In genomic region chr3:66398214-66399150, GRCm38 (mm10) we compare ENCODE assay signal across 10 mouse cellular contexts.
DNase-seq lines count a peak whose midpoint lies in the region; ATAC-seq lines count a peak whose summit lies in the region.
"Had no signal": no experiment of that assay in that cellular context is flagged by ENCODE, and none has a peak within 500 bp of the region (broad histone marks: within the 10 kb centered on the region; RNA-seq: fewer than 3 reads in every experiment).

No protein-coding gene starts in this region.

- H3K9me3 ChIP-seq in midbrain, embryonic 11.5 days (ENCODE audit: control insufficient read depth, low read length): no peaks in the 10 kb centered on the region
- H3K9me3 ChIP-seq in midbrain, embryonic 13.5 days: no peaks in the 10 kb centered on the region
- no peaks in the 10 kb centered on the region for H3K9me3 ChIP-seq in hindbrain, embryonic 14.5 days (ENCODE audit: control insufficient read depth, low read length)
- H3K9me3 ChIP-seq in intestine, embryonic 16.5 days (ENCODE audit: control insufficient read depth, low read length): no peaks in the 10 kb centered on the region
- H3K9me3 ChIP-seq: embryonic facial prominence, embryonic 15.5 days; limb, embryonic 12.5 days had no signal

- H3K36me3 ChIP-seq in midbrain, embryonic 11.5 days (ENCODE audit: control insufficient read depth, insufficient read depth, low read length): no peaks in the 10 kb centered on the region
- H3K36me3 ChIP-seq in midbrain, embryonic 13.5 days: no peaks in the 10 kb centered on the region
- no peaks in the 10 kb centered on the region for H3K36me3 ChIP-seq in hindbrain, embryonic 14.5 days (replicated peaks; ENCODE audit: control insufficient read depth, insufficient read depth)
- H3K36me3 ChIP-seq in intestine, embryonic 16.5 days (ENCODE audit: control insufficient read depth, insufficient read depth, low read length): no peaks in the 10 kb centered on the region
- H3K36me3 ChIP-seq: embryonic facial prominence, embryonic 15.5 days; limb, embryonic 12.5 days had no signal

- ATAC-seq in cerebellum, adult (ENCODE audit: insufficient number of reproducible peaks, low FRiP score, low TSS enrichment): peak; percentile 43
- ATAC-seq in midbrain, embryonic 11.5 days (ENCODE audit: low FRiP score): no peak
- ATAC-seq in midbrain, embryonic 13.5 days: no peak
- ATAC-seq in hindbrain, embryonic 14.5 days (ENCODE audit: low FRiP score): peak; percentile 40; the same call in 1 of the 2 replicates
- ATAC-seq in intestine, embryonic 16.5 days: no peak

- no peak overlapping the region for H3K4me3 ChIP-seq in midbrain, embryonic 11.5 days (ENCODE audit: low read depth, low read length)
- no peak overlapping the region for H3K4me3 ChIP-seq in midbrain, embryonic 13.5 days (replicated peaks)
- H3K4me3 ChIP-seq in hindbrain, embryonic 14.5 days (replicated peaks; ENCODE audit: low read length): no peak overlapping the region
- no peak overlapping the region for H3K4me3 ChIP-seq in intestine, embryonic 16.5 days (ENCODE audit: low read length)
- H3K4me3 ChIP-seq: embryonic facial prominence, embryonic 15.5 days; limb, embryonic 12.5 days had no signal

- no peak for DNase-seq in cerebellum, adult 9-10 months
- peak; percentile 88 for DNase-seq in midbrain, embryonic 11.5 days (ENCODE audit: low spot score, missing footprints)
- no peak for DNase-seq in hindbrain, embryonic 14.5 days (ENCODE audit: low spot score)
- peak; percentile 20 for DNase-seq in retina, postnatal 1 day
- DNase-seq in gastrocnemius, postnatal 36 days: no peak

- H3K9ac ChIP-seq in midbrain, embryonic 11.5 days (ENCODE audit: low read length): no peak overlapping the region
- H3K9ac ChIP-seq in midbrain, embryonic 13.5 days (replicated peaks): no peak overlapping the region
- H3K9ac ChIP-seq in hindbrain, embryonic 14.5 days: no peak overlapping the region
- H3K9ac ChIP-seq in intestine, embryonic 16.5 days (ENCODE audit: low read depth, low read length): no peak overlapping the region
- H3K9ac ChIP-seq: embryonic facial prominence, embryonic 15.5 days; limb, embryonic 12.5 days had no signal

- no peak overlapping the region for H3K27ac ChIP-seq in midbrain, embryonic 11.5 days (ENCODE audit: low read depth, low read length)
- no peak overlapping the region for H3K27ac ChIP-seq in midbrain, embryonic 13.5 days
- no peak overlapping the region for H3K27ac ChIP-seq in hindbrain, embryonic 14.5 days
- H3K27ac ChIP-seq in intestine, embryonic 16.5 days (ENCODE audit: low read length): no peak overlapping the region
- H3K27ac ChIP-seq: embryonic facial prominence, embryonic 15.5 days; limb, embryonic 12.5 days had no signal

- no peak overlapping the region for H3K4me2 ChIP-seq in midbrain, embryonic 11.5 days
- no peak overlapping the region for H3K4me2 ChIP-seq in midbrain, embryonic 13.5 days (replicated peaks)
- no peak overlapping the region for H3K4me2 ChIP-seq in hindbrain, embryonic 14.5 days (replicated peaks)
- no peak overlapping the region for H3K4me2 ChIP-seq in intestine, embryonic 16.5 days (ENCODE audit: low read depth, low read length)
- H3K4me2 ChIP-seq: embryonic facial prominence, embryonic 15.5 days; limb, embryonic 12.5 days had no signal

- intact Hi-C loops in gastrocnemius, postnatal 36 days (cut with DNase I): no loop called here

- H3K27me3 ChIP-seq in midbrain, embryonic 11.5 days (ENCODE audit: control insufficient read depth, insufficient read depth, low read length): no peaks in the 10 kb centered on the region
- H3K27me3 ChIP-seq in midbrain, embryonic 13.5 days: no peaks in the 10 kb centered on the region
- H3K27me3 ChIP-seq in hindbrain, embryonic 14.5 days (ENCODE audit: control insufficient read depth, insufficient read depth, low read length): no peaks in the 10 kb centered on the region
- no peaks in the 10 kb centered on the region for H3K27me3 ChIP-seq in intestine, embryonic 16.5 days (replicated peaks; ENCODE audit: control insufficient read depth, insufficient read depth, low read length)
- H3K27me3 ChIP-seq: embryonic facial prominence, embryonic 15.5 days had no signal

- H3K4me1 ChIP-seq in midbrain, embryonic 11.5 days (ENCODE audit: control insufficient read depth, insufficient read depth, low read length): no peaks in the 10 kb centered on the region
- no peaks in the 10 kb centered on the region for H3K4me1 ChIP-seq in midbrain, embryonic 13.5 days (replicated peaks)
- 0 out of 2 replicates have a peak, but pooled peaks cover 4% of the 10 kb centered on the region for H3K4me1 ChIP-seq in hindbrain, embryonic 14.5 days (replicated peaks; ENCODE audit: control insufficient read depth, insufficient read depth, low read length)
- H3K4me1 ChIP-seq in intestine, embryonic 16.5 days (ENCODE audit: control insufficient read depth, insufficient read depth, low read length): no peaks in the 10 kb centered on the region

- 64% methylated on average over 12 of the region's 12 CpGs for WGBS in midbrain, embryonic 11.5 days
- WGBS in midbrain, embryonic 13.5 days: 56% methylated on average over 12 of the region's 12 CpGs
- WGBS in hindbrain, embryonic 14.5 days: 58% methylated on average over 12 of the region's 12 CpGs
- 66% methylated on average over 12 of the region's 12 CpGs for WGBS in intestine, embryonic 16.5 days

Comparison
In these comparisons a context has a peak if more than half of its experiments do, and no peak if none do; other contexts are left out.
1. ATAC-seq: peak in cerebellum, adult (single experiment) and hindbrain, embryonic 14.5 days (single experiment); none in midbrain, embryonic 11.5 days (single experiment), midbrain, embryonic 13.5 days (single experiment) and intestine, embryonic 16.5 days (single experiment).
2. DNase-seq: peak in midbrain, embryonic 11.5 days (single experiment) and retina, postnatal 1 day (single experiment); none in cerebellum, adult 9-10 months (single experiment), hindbrain, embryonic 14.5 days (single experiment) and gastrocnemius, postnatal 36 days (0 of 2).